Mouse (Mus musculus): Measurements from ENCODE around the gene Fam107a. TPM values are rescaled to one million over a fixed set of nuclear protein-coding genes. Genes with fewer than 3 reads are reported as not detected.
A peak's percentile ranks its signal among the peaks of the same experiment; 100 is the strongest.

Fam107a gene
- 173 TPM for polyA plus RNA-seq (2021)

GRCm38 (mm10) chr14:8317194-8318097 lies at the start of gene Fam107a:
TSS of gene Fam107a (minus strand) at chr14:8318023.
- no peak for TF ChIP-seq CTCF (IDR thresholded peaks at IDR 0.05)
- no peaks in the 10 kb centered on the region for H3K27me3 ChIP-seq
- POLR2A ChIA-PET = no interaction called here
- DNase-seq (ENCODE audit: low read depth, low spot score) (no peak), ATAC-seq (no peak)
- in situ Hi-C loops (cut with MboI; ENCODE audit: low pct_unique_long_range_greater_than_20kb) = no loop called here
- CTCF ChIA-PET = no interaction called here

GRCm38 (mm10) chr14:8367121-8367520 lies 49.3 kb upstream of the Fam107a start:
- no peaks in the 10 kb centered on the region for H3K27me3 ChIP-seq
- POLR2A ChIA-PET = no interaction called here
- DNase-seq (ENCODE audit: low read depth, low spot score) (no peak), ATAC-seq (no peak)
- in situ Hi-C loops (cut with MboI; ENCODE audit: low pct_unique_long_range_greater_than_20kb) = no loop called here
- CTCF ChIA-PET = interaction anchor here (1.2 kb wide), 1 partner anchor 9 kb away, joined by 3 read pairs; no protein-coding TSS in a partner anchor
- no peak for TF ChIP-seq CTCF (IDR thresholded peaks at IDR 0.05)

- no peaks in the 10 kb centered on the region for H3K27me3 ChIP-seq
- no peak for DNase-seq (ENCODE audit: low read depth, low spot score)
- in situ Hi-C loops (cut with MboI; ENCODE audit: low pct_unique_long_range_greater_than_20kb) = no loop called here
- ATAC-seq = no peak
- TF ChIP-seq CTCF (IDR thresholded peaks at IDR 0.05) = no peak
- CTCF ChIA-PET = interaction anchor here (1.2 kb wide), 2 partner anchors 8 to 11 kb away, joined by 3 read pairs; no protein-coding TSS in a partner anchor
- POLR2A ChIA-PET = no interaction called here
Observed at GRCm38 (mm10) chr14:8365833-8366232, 48.0 kb upstream of the Fam107a start.

GRCm38 (mm10) chr14:8356836-8357235 lies 39.0 kb upstream of the Fam107a start:
- DNase-seq (ENCODE audit: low read depth, low spot score) (no peak), ATAC-seq (no peak)
- CTCF ChIA-PET = interaction anchor here (0.7 to 1.6 kb wide), 8 partner anchors 10 to 254 kb away, joined by 3 to 5 read pairs (median 4); no protein-coding TSS in a partner anchor
- in situ Hi-C loops (cut with MboI; ENCODE audit: low pct_unique_long_range_greater_than_20kb) = loop anchor here (5.0 to 10.0 kb wide), 2 partner anchors 105 to 228 kb away; no protein-coding TSS in a partner anchor
- POLR2A ChIA-PET = no interaction called here
- H3K27me3 ChIP-seq = no peaks in the 10 kb centered on the region
- TF ChIP-seq CTCF (IDR thresholded peaks at IDR 0.05) = no peak

- ChIA-PET CTCF (interaction anchor here (0.7 to 1.6 kb wide), 10 partner anchors 10 to 255 kb away, joined by 3 to 6 read pairs (median 4); no protein-coding TSS in a partner anchor), POLR2A (no interaction called here)
- in situ Hi-C loops (cut with MboI; ENCODE audit: low pct_unique_long_range_greater_than_20kb) = loop anchor here (5.0 to 10.0 kb wide), 2 partner anchors 106 to 229 kb away; no protein-coding TSS in a partner anchor
- DNase-seq (ENCODE audit: low read depth, low spot score) (peak; percentile 50), ATAC-seq (peak; percentile 88)
- TF ChIP-seq CTCF (IDR thresholded peaks at IDR 0.05) = peak; percentile 95
- H3K27me3 ChIP-seq = no peaks in the 10 kb centered on the region
Observed at GRCm38 (mm10) chr14:8355999-8356501, 38.2 kb upstream of the Fam107a start.

GRCm38 (mm10) chr14:8348927-8349326 lies 31.1 kb upstream of the Fam107a start:
- TF ChIP-seq CTCF (IDR thresholded peaks at IDR 0.05) = no peak
- H3K27me3 ChIP-seq = no peaks in the 10 kb centered on the region
- ChIA-PET CTCF (interaction anchor here (0.8 to 1.6 kb wide), 4 partner anchors 22 to 47 kb away, joined by 3 read pairs; no protein-coding TSS in a partner anchor), POLR2A (no interaction called here)
- ATAC-seq (no peak), DNase-seq (ENCODE audit: low read depth, low spot score) (no peak)
- in situ Hi-C loops (cut with MboI; ENCODE audit: low pct_unique_long_range_greater_than_20kb) = loop anchor here (25.0 kb wide), 1 partner anchor 512 kb away; no protein-coding TSS in a partner anchor

- ChIA-PET CTCF (interaction anchor here (1.0 to 6.6 kb wide), 19 partner anchors 10 to 249 kb away, joined by 3 to 63 read pairs (median 5); partner anchors contain the start of gene Pxk), POLR2A (interaction anchor here (0.6 to 1.4 kb wide), 5 partner anchors 19 to 248 kb away, joined by 4 to 6 read pairs (median 5); no protein-coding TSS in a partner anchor)
- peak; percentile 95 for TF ChIP-seq CTCF (IDR thresholded peaks at IDR 0.05)
- in situ Hi-C loops (cut with MboI; ENCODE audit: low pct_unique_long_range_greater_than_20kb) = loop anchor here (25.0 kb wide), 1 partner anchor 509 kb away; no protein-coding TSS in a partner anchor
- H3K27me3 ChIP-seq = no peaks in the 10 kb centered on the region
- DNase-seq (ENCODE audit: low read depth, low spot score) = no peak
- peak; percentile 14 for ATAC-seq
Observed at GRCm38 (mm10) chr14:8346255-8346997, 28.6 kb upstream of the Fam107a start.

GRCm38 (mm10) chr14:8345566-8345965 lies 27.7 kb upstream of the Fam107a start:
- DNase-seq (ENCODE audit: low read depth, low spot score) = no peak
- in situ Hi-C loops (cut with MboI; ENCODE audit: low pct_unique_long_range_greater_than_20kb) = loop anchor here (25.0 kb wide), 1 partner anchor 508 kb away; no protein-coding TSS in a partner anchor
- ATAC-seq = no peak
- TF ChIP-seq CTCF (IDR thresholded peaks at IDR 0.05) = no peak
- POLR2A ChIA-PET = interaction anchor here (1.0 to 1.4 kb wide), 2 partner anchors 18 to 37 kb away, joined by 5 to 6 read pairs; no protein-coding TSS in a partner anchor
- CTCF ChIA-PET = interaction anchor here (1.1 to 6.6 kb wide), 15 partner anchors 11 to 136 kb away, joined by 3 to 63 read pairs (median 6); no protein-coding TSS in a partner anchor
- H3K27me3 ChIP-seq = no peaks in the 10 kb centered on the region

- ATAC-seq (no peak), DNase-seq (ENCODE audit: low read depth, low spot score) (no peak)
- CTCF ChIA-PET = interaction anchor here (1.3 to 6.6 kb wide), 5 partner anchors 10 to 42 kb away, joined by 3 to 61 read pairs (median 6); no protein-coding TSS in a partner anchor
- in situ Hi-C loops (cut with MboI; ENCODE audit: low pct_unique_long_range_greater_than_20kb) = loop anchor here (25.0 kb wide), 1 partner anchor 505 kb away; no protein-coding TSS in a partner anchor
- H3K27me3 ChIP-seq = no peaks in the 10 kb centered on the region
- no peak for TF ChIP-seq CTCF (IDR thresholded peaks at IDR 0.05)
- POLR2A ChIA-PET = interaction anchor here (0.6 kb wide), 1 partner anchor 179 kb away, joined by 3 read pairs; no protein-coding TSS in a partner anchor
Observed at GRCm38 (mm10) chr14:8342509-8343106, 24.8 kb upstream of the Fam107a start.
